Mouse (Mus musculus) left cerebral cortex, postnatal 36 days (tissue): Measurements from ENCODE around the gene Xrcc1. TPM values are rescaled to one million over a fixed set of nuclear protein-coding genes. Genes with fewer than 3 reads are reported as not detected.

ENCODE experiments used
- DNase-seq, 2 experiments: peaks; one replicate each; pipeline ENCODE4 v3.0.0; 2021 to 2022; ENCODE audit warnings: low spot score in 2 of 2, mixed read lengths in 1 of 2
- intact Hi-C: fragments of 180-260 bp; cut with DNase I; formaldehyde crosslinking; loops from one replicate; pipeline ENCODE4 v1.15.1; 2025
- total RNA-seq, 2 experiments: library from RNA; stranded (reverse); gene quantifications; 2 replicates each; pipeline ENCODE4 v1.2.3; 2021

Xrcc1 gene
- total RNA-seq, 2 experiments from 2014 or later: 29.8 to 41.4 TPM

DNA sequence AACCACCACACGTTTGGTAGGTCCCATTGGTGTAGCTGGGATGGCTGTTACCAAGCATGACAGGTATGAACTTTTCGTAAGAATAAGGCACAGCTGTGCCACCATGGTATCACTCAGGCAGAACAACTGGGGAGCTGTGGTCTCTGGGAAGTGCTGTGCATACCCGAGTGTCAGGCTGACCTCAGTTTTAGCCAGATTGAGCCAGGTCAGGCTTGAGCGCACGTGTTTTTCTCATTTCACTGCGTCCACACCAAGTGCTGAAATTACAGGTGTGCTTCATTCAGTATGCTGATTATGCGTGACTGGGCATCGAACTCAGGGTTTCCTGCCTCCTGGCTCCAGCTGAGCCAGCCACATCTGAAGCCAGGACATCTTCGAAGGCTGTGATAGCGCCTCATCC, 9.7 kb downstream of the Xrcc1 start:
- DNase-seq: no peak
- intact Hi-C loops: no loop called here

DNA sequence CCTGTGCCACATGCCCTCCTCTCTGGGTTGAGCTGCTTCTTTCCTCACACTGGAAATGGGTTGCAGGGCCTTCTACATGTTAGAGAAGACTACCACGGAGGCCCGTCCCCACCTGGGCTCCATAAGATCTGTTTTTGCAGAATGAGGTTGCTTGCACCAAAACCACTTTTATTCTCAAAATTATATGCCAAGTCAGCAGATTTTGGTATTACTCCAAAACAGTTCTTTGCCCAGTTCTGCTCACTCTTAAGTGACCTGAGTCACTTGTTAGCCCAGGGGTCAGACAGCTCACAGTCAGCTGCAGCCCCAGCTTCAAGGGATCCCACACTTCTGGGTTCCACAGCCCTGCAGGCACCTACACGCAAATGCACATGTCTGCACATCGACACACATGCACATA, 15.4 kb downstream of the Xrcc1 start:
- DNase-seq: no peak
- intact Hi-C loops: no loop called here

- DNase-seq: no peak
- intact Hi-C loops: no loop called here
Observed at GRCm38 (mm10) chr7:24563191-24563836, 17.2 kb downstream of the Xrcc1 start.

- intact Hi-C loops: no loop called here
- DNase-seq: no peak
Observed at GRCm38 (mm10) chr7:24563837-24564206, 17.7 kb downstream of the Xrcc1 start.

- intact Hi-C loops: no loop called here
Observed at GRCm38 (mm10) chr7:24564607-24565265, 18.6 kb downstream of the Xrcc1 start.

DNA sequence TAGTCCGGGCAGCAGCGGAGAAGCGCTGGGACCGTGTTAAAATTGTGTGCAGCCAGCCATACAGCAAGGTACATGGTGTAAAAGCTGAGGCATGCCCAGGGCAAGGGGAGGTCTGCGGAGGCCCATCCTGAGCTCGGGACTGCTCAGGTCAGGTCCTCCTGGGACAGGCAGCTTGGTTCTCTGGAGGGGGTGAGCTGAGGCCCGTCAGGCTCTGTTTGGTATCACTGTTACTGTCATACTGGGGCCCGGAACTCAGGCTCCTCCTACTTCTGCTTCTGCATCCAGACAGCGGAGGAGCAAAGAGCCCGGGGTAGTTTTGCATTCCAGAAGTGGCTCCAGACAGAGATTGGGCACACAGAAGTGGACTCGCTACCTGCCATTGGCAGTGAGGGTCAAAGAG, 19.5 kb downstream of the Xrcc1 start:
- intact Hi-C loops: no loop called here
- no peak for DNase-seq

More at GRCm38 (mm10) chr7:24564607-24565265, 18.6 kb downstream of the Xrcc1 start:
- DNase-seq: peak; percentile 49 to 54

DNA sequence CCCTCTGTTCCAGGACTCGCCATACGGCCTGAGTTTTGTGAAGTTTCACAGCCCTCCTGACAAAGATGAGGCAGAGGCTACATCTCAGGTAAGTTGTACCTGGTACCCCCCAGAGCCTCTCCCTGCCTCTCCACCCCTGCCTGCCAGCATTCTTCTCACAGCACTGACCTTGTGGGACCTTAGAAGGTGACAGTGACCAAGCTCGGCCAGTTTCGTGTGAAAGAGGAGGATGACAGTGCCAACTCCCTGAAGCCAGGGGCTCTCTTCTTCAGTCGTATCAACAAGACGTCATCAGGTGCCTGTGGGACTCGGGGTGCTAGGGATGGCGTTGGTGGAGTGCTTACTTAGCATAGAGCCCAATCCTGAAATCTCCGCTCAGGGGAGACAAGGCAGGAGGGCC, 20.1 kb downstream of the Xrcc1 start:
- intact Hi-C loops: no loop called here
- no peak for DNase-seq

- intact Hi-C loops: no loop called here
- DNase-seq: no peak
Observed at GRCm38 (mm10) chr7:24568512-24568911, 22.4 kb downstream of the Xrcc1 start.

- no peak for DNase-seq
- intact Hi-C loops: no loop called here
Observed at GRCm38 (mm10) chr7:24571071-24571470, 25.0 kb downstream of the Xrcc1 start.

DNA sequence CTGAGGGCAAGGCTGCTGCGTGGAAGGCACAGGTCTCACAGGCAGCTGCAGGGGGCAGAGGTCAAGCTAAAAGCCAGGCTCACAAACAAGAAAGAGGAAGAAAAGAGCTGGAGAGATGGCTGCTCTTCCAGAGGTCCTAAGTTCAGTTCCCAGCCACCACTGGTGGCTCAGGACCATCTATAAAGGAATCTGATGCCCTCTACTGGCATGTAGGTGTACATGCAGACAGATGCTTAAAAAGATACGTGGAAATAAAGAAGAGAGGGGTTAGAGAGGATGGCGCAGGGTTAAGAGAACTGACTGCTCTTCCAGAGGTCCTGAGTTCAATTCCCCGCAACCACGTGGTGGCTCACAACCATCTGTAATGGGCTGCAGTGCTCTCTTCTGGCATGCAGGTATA, 26.4 kb downstream of the Xrcc1 start:
- intact Hi-C loops: no loop called here
- DNase-seq: no peak

DNA sequence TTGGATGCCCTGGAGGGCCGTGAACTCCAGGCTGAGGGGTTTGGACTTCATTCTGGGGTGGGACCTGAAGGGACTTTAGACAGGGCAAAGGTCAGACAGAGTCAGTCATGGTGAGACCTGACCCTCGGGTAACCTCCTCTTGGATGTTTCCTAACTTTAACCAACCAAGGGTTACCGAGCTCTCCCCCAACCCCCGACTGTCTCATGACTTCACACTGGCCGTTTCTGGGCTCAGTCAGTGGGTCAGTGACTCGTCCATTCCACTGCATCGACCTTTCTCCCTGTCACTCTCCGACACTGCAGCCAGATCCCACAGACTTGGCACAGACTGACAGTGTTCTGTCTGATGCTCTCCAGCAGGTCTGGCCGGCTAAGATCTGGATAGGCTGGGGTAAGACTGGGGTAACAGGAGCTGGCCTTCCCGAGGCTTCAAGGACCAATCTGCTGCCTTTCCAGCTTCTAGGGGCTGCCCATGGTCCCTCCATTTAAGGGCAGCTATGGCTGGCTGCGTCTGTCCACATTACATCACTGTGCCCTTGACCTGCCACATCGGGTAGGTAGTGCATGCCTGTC, 28.2 kb downstream of the Xrcc1 start:
- intact Hi-C loops: no loop called here
- DNase-seq: no peak

GRCm38 (mm10) chr7:24577811-24578210, 31.7 kb downstream of the Xrcc1 start:
- intact Hi-C loops: no loop called here
- DNase-seq: no peak

DNA sequence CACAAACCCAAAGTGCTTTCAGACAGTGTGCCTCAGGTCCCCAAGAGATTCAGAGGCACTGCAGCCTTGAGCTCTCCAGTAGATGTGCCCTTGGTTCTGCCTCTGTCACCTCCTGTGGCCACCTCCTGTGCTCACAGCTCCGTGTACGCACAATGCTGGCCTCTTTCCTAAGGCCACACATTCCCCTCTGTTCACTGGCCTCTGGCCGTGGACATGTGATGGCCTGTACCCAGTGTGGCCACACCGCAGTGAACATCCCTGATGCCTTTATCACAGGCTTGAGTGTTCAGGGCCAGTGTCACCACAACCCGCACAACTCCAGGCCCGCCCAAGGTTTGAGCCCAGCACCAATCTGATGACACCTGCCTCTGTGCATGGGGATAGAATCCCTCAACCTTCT, 38.8 kb downstream of the Xrcc1 start:
- intact Hi-C loops: no loop called here
- DNase-seq: no peak

DNA sequence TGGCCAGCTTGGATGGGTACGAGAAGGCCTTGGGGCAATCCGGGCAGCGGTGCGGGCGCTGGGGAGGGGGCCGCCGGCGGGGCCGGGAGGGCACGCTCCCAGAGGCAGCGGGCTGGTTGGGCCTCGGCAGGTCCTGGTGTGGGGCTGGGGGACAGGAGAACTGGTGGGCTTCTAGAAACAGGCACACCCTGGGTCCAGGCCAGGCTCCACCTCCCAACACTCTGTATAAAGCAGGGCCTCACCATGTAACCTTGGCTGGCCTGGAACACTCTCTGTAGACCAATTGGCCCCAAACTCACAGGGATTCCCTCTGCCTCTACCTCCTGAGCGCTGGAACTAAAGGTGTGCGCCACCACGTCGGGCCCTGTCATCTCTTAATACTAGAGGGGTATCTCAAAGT, 39.9 kb downstream of the Xrcc1 start:
- intact Hi-C loops: no loop called here
- no peak for DNase-seq

DNA sequence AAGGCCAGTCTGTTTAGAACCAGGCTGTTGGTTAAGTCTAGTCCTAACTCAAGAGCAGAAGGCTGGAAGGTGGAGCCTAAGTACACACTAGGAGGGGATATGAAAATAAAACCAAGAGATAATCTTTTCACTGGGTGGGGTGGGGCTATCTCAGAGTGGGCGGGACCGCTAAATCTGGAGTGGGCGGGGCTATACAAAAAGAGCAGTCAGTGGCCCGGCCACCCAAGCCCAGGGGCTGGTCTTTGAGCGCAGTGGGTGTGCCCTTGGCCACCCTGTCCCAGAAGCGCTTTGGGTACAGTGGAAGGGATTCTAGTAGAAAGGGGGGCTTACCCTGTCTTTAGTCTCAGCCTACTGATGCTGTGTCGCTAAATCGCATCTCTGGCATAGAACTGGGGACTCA, 40.7 kb downstream of the Xrcc1 start:
- no peak for DNase-seq

GRCm38 (mm10) chr7:24587330-24588105, 41.4 kb downstream of the Xrcc1 start, which contains the start of the genes Ethe1 and Zfp575:
TSS of gene Ethe1 (plus strand) at chr7:24587543.
TSS of gene Zfp575 (minus strand) at chr7:24587641.
- intact Hi-C loops: no loop called here
- DNase-seq: peak; percentile 83 to 88

More for the DNA sequence above, 40.7 kb downstream of the Xrcc1 start:
- intact Hi-C loops: no loop called here

DNA sequence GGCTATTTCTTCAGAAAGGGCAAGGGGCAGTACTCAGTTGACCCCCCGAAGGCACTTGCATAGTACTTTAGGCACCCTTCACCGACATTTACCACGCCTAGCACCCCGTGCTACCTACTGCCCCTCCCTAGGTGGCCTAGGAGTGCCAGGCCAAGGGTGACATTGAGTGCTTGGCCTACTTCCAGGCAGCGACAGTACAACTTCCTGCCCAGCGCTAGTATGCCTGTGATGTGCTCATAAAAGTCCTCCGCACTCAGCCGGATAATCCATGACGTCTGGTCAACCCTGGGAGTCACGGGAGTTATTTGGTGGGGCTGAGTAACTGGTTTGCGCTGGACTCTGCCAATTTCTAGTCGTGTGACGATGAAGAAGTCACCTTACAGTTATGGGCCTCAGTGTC, 42.2 kb downstream of the Xrcc1 start:
- DNase-seq: no peak
- intact Hi-C loops: no loop called here

GRCm38 (mm10) chr7:24591735-24592134, 45.6 kb downstream of the Xrcc1 start:
- intact Hi-C loops: no loop called here
- DNase-seq: no peak

- intact Hi-C loops: no loop called here
- DNase-seq: no peak
Observed at GRCm38 (mm10) chr7:24592163-24592562, 46.1 kb downstream of the Xrcc1 start.

DNA sequence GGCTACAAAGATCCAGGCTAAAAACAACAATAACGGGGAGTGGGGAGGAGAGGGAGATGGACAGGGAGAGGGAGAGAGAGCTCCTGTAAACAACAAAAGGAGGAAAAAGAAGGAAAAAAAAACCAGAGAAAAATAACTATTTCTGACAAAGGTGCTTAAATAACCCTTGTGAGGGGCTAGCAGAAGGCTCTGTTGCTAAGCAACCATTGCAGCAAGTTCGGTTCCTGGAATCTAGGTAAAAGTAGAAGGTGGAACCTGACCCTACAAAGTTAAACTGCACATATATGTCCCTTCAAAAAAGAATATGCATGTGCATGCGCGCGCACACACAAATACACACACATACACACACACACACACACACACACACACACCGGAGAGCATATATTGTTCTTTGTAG, 46.7 kb downstream of the Xrcc1 start:
- intact Hi-C loops: no loop called here
- DNase-seq: no peak
